ENCODE assay signal across 20 mouse cellular contexts in genomic region chr10:70778596-70778995, GRCm38 (mm10).
"Had no signal": no experiment of that assay in that cellular context is flagged by ENCODE, and none has a peak within 500 bp of the region (broad histone marks: within the 10 kb centered on the region; RNA-seq: fewer than 3 reads in every experiment).

No protein-coding gene starts in this region.

- H3K9me3 ChIP-seq: limb, embryonic 12.5 days; lung, embryonic 15.5 days; midbrain, embryonic 15.5 days; stomach, embryonic 15.5 days had no signal

- H3K4me1 ChIP-seq: limb, embryonic 12.5 days; liver, embryonic 13.5 days; lung, embryonic 15.5 days; megakaryocyte, embryonic 14.5 days; midbrain, embryonic 15.5 days; stomach, embryonic 15.5 days had no signal

- H3K27ac ChIP-seq: kidney, postnatal 0 days; limb, embryonic 12.5 days; liver, embryonic 13.5 days; lung, embryonic 15.5 days; macrophage; midbrain, embryonic 15.5 days; stomach, embryonic 15.5 days had no signal

- ATAC-seq: liver, postnatal 0 days; midbrain, embryonic 15.5 days had no signal

- H3K9ac ChIP-seq: limb, embryonic 12.5 days; liver, embryonic 13.5 days; liver, postnatal 0 days; lung, embryonic 15.5 days; midbrain, embryonic 15.5 days; stomach, embryonic 15.5 days had no signal

- DNase-seq: kidney, adult 11 months; kidney, adult 9 months; kidney, postnatal 36 days; layer of hippocampus, adult 9-11 months; liver; liver, embryonic 13.5 days; liver, postnatal 0 days; lung, postnatal 14 days; right cerebral cortex, adult 18-20 months; right cerebral cortex, postnatal 4 days; spleen, adult 18-20 months; thymus, postnatal 4 days had no signal

- H3K4me3 ChIP-seq: limb, embryonic 12.5 days; liver, embryonic 13.5 days; lung, embryonic 15.5 days; megakaryocyte, embryonic 14.5 days; midbrain, embryonic 15.5 days; stomach, embryonic 15.5 days had no signal

- H3K27me3 ChIP-seq: limb, embryonic 12.5 days; liver, embryonic 13.5 days; lung, embryonic 15.5 days; megakaryocyte, embryonic 14.5 days; midbrain, embryonic 15.5 days; stomach, embryonic 15.5 days had no signal

- H3K36me3 ChIP-seq: limb, embryonic 12.5 days; liver, embryonic 13.5 days; lung, embryonic 15.5 days; midbrain, embryonic 15.5 days; stomach, embryonic 15.5 days had no signal

- H3K4me2 ChIP-seq: limb, embryonic 12.5 days; liver, embryonic 13.5 days; lung, embryonic 15.5 days; midbrain, embryonic 11.5 days; midbrain, embryonic 15.5 days; stomach, embryonic 15.5 days had no signal
